Mouse (Mus musculus) cortical plate, adult 2 months (tissue): ENCODE results near the gene Frmpd3. TPM values are rescaled to one million over a fixed set of nuclear protein-coding genes. Genes with fewer than 3 reads are reported as not detected.
A peak's percentile ranks its signal among the peaks of the same experiment; 100 is the strongest.

Source experiments
- H3K27ac ChIP-seq: fragments of 200-500 bp; 2 replicates; pipeline ENCODE4 v1.5.1; 2012; ENCODE audit warnings: low read length, control low read depth, inconsistent platforms; ENCODE audit not compliant: insufficient read depth
- H3K4me1 ChIP-seq: fragments of 200-500 bp; 2 replicates; pipeline ENCODE4 v1.6.1; 2011; ENCODE audit warnings: low read length; ENCODE audit not compliant: control insufficient read depth, insufficient read depth
- H3K4me3 ChIP-seq: fragments of 200-500 bp; 2 replicates; pipeline ENCODE4 v1.5.1; 2011; ENCODE audit warnings: mild to moderate bottlenecking, low read length, control low read depth; ENCODE audit not compliant: insufficient read depth
- CTCF ChIP-seq: fragments of 200-500 bp; IDR thresholded peaks from 2 replicates; pipeline ENCODE4 v1.5.1; 2011; ENCODE audit warnings: mild to moderate bottlenecking, control low read depth, low read length; ENCODE audit not compliant: insufficient read depth; ENCODE audit errors: extremely low read depth
- POLR2A ChIP-seq: fragments of 200-500 bp; IDR thresholded peaks from 2 replicates; pipeline ENCODE4 v1.6.1; 2011; ENCODE audit warnings: mild to moderate bottlenecking, low read length, control low read depth; ENCODE audit not compliant: insufficient read depth; ENCODE audit errors: extremely low read depth
- polyA plus RNA-seq: library from polyadenylated mRNA; depleted of rRNA; stranded (reverse); fragments of >200 nt; gene quantifications from 2 replicates; pipeline ENCODE4 v1.2.3, GENCODE M21; 2012; rRNA removed

The Frmpd3 gene
- polyA plus RNA-seq, 1 experiment = 16.5 TPM

- H3K27ac ChIP-seq = no peak overlapping the region
- H3K4me1 ChIP-seq = no peaks in the 10 kb centered on the region
- TF ChIP-seq POLR2A = no peak
- H3K4me3 ChIP-seq = no peak overlapping the region
These were observed 103.5 kb downstream of the Frmpd3 start for GRCm38 (mm10) chrX:140445551-140445950.

DNA sequence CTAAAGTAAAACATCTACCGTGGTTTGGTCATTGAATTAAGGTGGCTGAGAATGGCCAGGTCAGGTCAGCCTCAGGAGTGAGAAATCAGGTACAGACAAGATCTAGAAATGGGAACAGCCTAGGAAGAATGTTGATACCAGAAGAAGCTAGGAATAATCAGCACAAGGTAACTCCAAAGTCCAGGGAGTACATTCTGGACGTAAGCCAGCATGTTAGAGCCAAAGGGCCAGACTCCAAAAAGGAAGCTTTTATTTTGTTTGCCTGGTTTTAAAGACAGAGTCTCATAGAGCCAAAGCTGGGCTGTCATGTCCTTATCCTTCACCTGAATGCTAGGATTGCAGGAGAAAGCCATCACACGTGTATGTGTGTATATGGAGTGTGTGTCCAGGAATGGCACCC lies 108.0 kb downstream of the Frmpd3 start:
- no peak overlapping the region for H3K4me3 ChIP-seq
- TF ChIP-seq POLR2A (no peak), CTCF (no peak)
- H3K4me1 ChIP-seq = no peaks in the 10 kb centered on the region
- no peak overlapping the region for H3K27ac ChIP-seq

DNA sequence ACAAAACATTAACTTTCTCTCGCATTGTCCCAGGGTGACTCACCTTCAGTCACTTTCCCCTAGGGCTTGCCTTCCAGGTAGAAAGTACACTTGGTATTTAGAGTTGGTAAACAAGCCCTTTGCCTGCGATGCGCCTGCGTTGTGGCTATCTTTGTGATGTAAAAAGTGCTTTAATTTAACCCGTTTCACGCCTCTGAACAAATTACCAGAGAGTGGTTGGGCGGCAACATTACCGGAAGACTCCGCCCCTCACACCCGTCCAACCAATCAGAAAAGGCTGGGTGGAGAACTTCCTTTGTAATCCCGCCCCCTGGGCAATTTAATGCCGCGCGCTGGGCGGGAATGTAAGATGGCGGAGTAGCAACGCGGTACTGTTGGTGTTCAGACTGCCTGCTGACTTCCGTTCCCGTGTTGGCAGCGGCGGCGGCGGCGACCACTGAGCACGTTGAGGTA lies 114.2 kb downstream of the Frmpd3 start, which contains the start of gene Prps1:
TSS of gene Prps1 (plus strand) at position 335 of the 453 bp plus-strand sequence.
- Histone ChIP-seq H3K4me1 (no peaks in the 10 kb centered on the region), H3K27ac (no peak within 1 kb of the TSS), H3K4me3 (peak within 1 kb of the TSS; percentile 86)
- TF ChIP-seq POLR2A = peak; percentile 92
- TF ChIP-seq CTCF = no peak

DNA sequence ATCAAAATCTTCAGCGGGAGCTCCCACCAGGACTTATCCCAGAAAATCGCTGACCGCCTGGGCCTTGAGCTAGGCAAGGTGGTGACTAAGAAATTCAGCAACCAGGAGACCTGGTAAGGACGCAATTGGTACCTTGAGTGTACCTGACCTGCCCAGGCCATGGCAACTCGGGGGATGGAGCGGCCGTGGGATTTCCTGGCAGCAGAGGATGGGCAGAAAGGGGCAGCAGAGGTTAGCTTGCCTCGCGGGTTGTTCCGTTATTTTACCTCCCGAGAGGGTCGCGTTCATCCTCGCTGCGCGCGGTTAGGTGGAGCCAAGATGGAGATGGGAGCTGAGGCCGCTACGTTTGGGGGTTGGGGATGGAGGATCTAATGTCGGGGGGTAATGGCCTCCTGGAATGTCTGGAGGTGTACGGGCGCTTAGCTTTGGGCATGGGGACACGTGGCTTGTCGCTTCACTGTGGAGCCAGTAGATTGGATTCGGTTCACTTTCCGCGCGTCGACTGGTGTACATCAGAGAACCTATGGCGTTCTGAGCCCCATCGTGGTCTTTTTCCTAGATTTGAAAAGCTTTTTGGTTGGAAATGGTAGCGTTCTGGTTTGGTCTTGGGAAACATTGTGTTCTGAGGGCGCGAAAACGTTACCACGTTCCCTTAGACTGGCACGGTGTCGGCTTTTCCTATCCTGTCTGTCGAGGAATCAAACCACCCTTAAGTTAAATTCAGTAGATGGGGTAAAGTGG lies 114.9 kb downstream of the Frmpd3 start:
- Histone ChIP-seq H3K4me1 (no peaks in the 10 kb centered on the region), H3K4me3 (peak overlapping the region; percentile 86), H3K27ac (no peak overlapping the region)
- TF ChIP-seq POLR2A (no peak), CTCF (no peak)

DNA sequence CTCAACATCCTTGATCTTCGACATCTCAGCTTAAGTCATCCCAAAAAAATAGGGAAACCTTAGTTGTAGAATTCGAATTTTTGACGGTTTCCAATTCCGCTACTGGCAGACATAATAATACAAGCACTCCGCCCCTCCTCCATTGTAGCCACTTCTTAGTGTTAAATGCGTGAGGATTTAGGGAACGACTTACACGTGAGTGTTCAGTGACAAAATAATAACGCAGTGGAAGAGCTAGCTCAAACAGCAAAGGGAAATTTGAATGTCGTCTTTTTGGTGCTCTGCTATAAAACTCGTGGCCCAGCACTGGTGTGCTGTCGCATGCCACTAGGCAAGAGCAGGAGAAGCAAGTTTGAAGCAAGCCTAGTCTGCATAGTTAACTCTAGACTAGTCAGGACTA lies 115.4 kb downstream of the Frmpd3 start:
- Histone ChIP-seq H3K4me3 (peak overlapping the region; percentile 86), H3K27ac (no peak overlapping the region), H3K4me1 (no peaks in the 10 kb centered on the region)
- TF ChIP-seq POLR2A = no peak
- TF ChIP-seq CTCF = no peak

DNA sequence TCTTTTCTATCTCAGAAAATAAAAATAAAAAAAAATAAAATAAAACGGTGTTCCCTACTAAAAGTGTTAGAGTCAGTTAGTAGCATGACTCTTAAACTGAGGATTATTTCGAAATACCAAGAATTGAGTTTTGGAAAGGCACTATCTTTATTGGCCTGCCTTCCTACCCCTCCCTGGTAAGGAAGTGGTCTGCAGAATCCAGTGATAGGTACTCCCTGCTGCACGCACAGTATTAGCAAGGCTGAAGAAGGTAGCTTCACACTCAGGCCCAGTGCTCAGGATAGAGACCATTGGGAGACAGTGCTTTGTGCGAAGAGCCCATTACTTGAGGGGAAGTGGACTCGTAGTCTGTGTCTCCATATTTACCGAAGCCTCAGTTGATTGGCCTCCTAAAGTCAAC lies 136.2 kb downstream of the Frmpd3 start:
- Histone ChIP-seq H3K4me1 (no peaks in the 10 kb centered on the region), H3K27ac (no peak overlapping the region), H3K4me3 (no peak overlapping the region)
- TF ChIP-seq CTCF = no peak
- no peak for TF ChIP-seq POLR2A

GRCm38 (mm10) chrX:140479171-140479570 lies 137.1 kb downstream of the Frmpd3 start:
- no peak for TF ChIP-seq POLR2A
- TF ChIP-seq CTCF = peak; percentile 47
- Histone ChIP-seq H3K4me1 (no peaks in the 10 kb centered on the region), H3K4me3 (no peak overlapping the region), H3K27ac (no peak overlapping the region)

Other genes starting within 250 kb of the Frmpd3 start
- gene Prps1, start 114.3 kb downstream of the Frmpd3 start, polyA plus RNA-seq = 60.8 and 61.5 TPM in 2 replicates